ENCODE assay signal across 22 mouse cellular contexts in the genomic region with DNA sequence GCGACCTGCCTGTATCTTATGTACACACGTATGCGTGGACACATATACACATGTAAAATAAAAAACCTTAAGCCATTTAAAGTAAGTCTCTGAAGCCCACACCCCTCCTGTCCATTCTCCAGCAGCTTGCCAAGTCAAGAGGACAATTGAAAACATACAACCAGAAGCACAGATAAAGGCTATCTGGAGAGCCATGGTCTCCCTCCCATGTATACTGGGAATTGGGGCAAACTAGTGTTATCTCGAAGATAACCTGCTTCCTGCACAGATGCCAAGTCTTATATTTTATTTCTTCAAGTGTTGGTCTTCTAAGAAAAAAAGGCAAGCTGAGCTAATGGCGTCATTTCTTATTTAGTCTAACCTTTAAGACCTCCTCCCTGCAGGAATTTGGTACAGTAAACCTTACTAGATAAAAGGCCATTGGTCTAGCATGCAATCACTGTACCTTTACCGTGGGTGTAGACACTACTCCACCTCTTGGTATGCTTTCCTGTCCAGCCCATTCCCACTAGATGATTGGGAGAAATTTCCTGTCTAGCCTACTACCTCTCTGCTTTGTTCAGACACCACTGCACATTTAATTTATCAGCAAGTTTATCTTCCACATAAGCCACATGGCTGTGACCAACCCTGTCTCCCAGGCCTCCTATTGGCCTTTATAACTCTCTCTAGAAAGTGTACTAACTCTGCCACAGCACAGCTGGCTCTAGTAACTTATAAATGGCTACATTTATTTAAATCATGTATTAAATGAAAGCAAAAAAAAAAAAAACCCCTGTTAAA.
DNase-seq lines count a peak whose midpoint lies in the region; ATAC-seq lines count a peak whose summit lies in the region.
"Had no signal": no experiment of that assay in that cellular context is flagged by ENCODE, and none has a peak within 500 bp of the region (broad histone marks: within the 10 kb centered on the region; RNA-seq: fewer than 3 reads in every experiment).

No protein-coding gene starts in this region.

- no peaks in the 10 kb centered on the region for H3K36me3 ChIP-seq in heart, embryonic 16.5 days (ENCODE audit: control insufficient read depth, insufficient read depth)
- H3K36me3 ChIP-seq in liver, embryonic 13.5 days: no peaks in the 10 kb centered on the region
- H3K36me3 ChIP-seq: embryonic facial prominence, embryonic 12.5 days; forebrain, embryonic 15.5 days; G1E; heart, embryonic 15.5 days had no signal

- WGBS in heart, embryonic 16.5 days: 55% methylated on average over 6 of the region's 6 CpGs
- 50% methylated on average over 6 of the region's 6 CpGs for WGBS in liver, embryonic 13.5 days (ENCODE audit: insufficient replicate concordance)

- H3K4me2 ChIP-seq in heart, embryonic 16.5 days (ENCODE audit: low read depth, low read length): no peak overlapping the region
- no peak overlapping the region for H3K4me2 ChIP-seq in liver, embryonic 13.5 days
- H3K4me2 ChIP-seq: embryonic facial prominence, embryonic 12.5 days; forebrain, embryonic 15.5 days; heart, embryonic 15.5 days had no signal

- H3K9ac ChIP-seq in heart, embryonic 16.5 days (ENCODE audit: low read length): no peak overlapping the region
- no peak overlapping the region for H3K9ac ChIP-seq in liver, embryonic 13.5 days
- H3K9ac ChIP-seq: embryonic facial prominence, embryonic 12.5 days; forebrain, embryonic 15.5 days; heart, embryonic 15.5 days had no signal

- H3K9me3 ChIP-seq in heart, embryonic 16.5 days (replicated peaks; ENCODE audit: control insufficient read depth, low read length): no peaks in the 10 kb centered on the region
- H3K9me3 ChIP-seq in liver, embryonic 13.5 days (replicated peaks): no peaks in the 10 kb centered on the region
- H3K9me3 ChIP-seq: embryonic facial prominence, embryonic 12.5 days; forebrain, embryonic 15.5 days; G1E; heart, embryonic 15.5 days had no signal

- peak; percentile 49; the same call in 1 of the 2 replicates for ATAC-seq in heart, embryonic 16.5 days (replicated peaks; ENCODE audit: extremely low read depth, insufficient read depth, low FRiP score)
- ATAC-seq in common myeloid progenitor, adult 5-6 weeks (replicated peaks; ENCODE audit: low read depth, poor library complexity, severe bottlenecking): peak; percentile 78
- ATAC-seq in liver, embryonic 13.5 days (ENCODE audit: low read depth): 0 out of 2 replicates have a peak, but pooled peaks have one; percentile 65
- ATAC-seq in megakaryocyte progenitor cell, adult 5-6 weeks (replicated peaks; ENCODE audit: poor library complexity): peak; percentile 88
- ATAC-seq: CD4-positive, CD25-positive, alpha-beta regulatory T cell, adult 4 months; forebrain, embryonic 15.5 days; hindbrain, embryonic 16.5 days; inflammation-experienced regulatory T-cells, adult 6 months; intestine, postnatal 0 days had no signal

- H3K4me3 ChIP-seq in heart, embryonic 16.5 days (ENCODE audit: low read length): no peak overlapping the region
- H3K4me3 ChIP-seq in liver, embryonic 13.5 days (replicated peaks): no peak overlapping the region
- H3K4me3 ChIP-seq: embryonic facial prominence, embryonic 12.5 days; forebrain, embryonic 15.5 days; heart, adult 2 months; heart, embryonic 15.5 days had no signal

- H3K4me1 ChIP-seq in heart, embryonic 16.5 days (ENCODE audit: control insufficient read depth, insufficient read depth, low read length): peaks cover 9% of the 10 kb centered on the region
- H3K4me1 ChIP-seq in liver, embryonic 13.5 days (replicated peaks): peaks cover 8% of the 10 kb centered on the region; the same call in 1 of the 2 replicates
- H3K4me1 ChIP-seq: embryonic facial prominence, embryonic 12.5 days; forebrain, embryonic 15.5 days had no signal

- H3K27ac ChIP-seq in heart, embryonic 16.5 days (ENCODE audit: low read length): no peak overlapping the region
- no peak overlapping the region for H3K27ac ChIP-seq in liver, embryonic 13.5 days
- H3K27ac ChIP-seq: embryonic facial prominence, embryonic 12.5 days; forebrain, embryonic 15.5 days; heart, adult 2 months; heart, embryonic 15.5 days had no signal

- H3K27me3 ChIP-seq in heart, embryonic 16.5 days (ENCODE audit: control insufficient read depth, insufficient read depth, low read length): no peaks in the 10 kb centered on the region
- no peaks in the 10 kb centered on the region for H3K27me3 ChIP-seq in liver, embryonic 13.5 days
- H3K27me3 ChIP-seq: embryonic facial prominence, embryonic 12.5 days; forebrain, embryonic 15.5 days; heart, embryonic 15.5 days had no signal

- intact Hi-C loops in left cerebral cortex, postnatal 4 days (cut with DNase I): no loop called here

- no peak for DNase-seq in heart, adult 8-10 months (ENCODE audit: low spot score)
- DNase-seq in liver, embryonic 13.5 days: no peak
- DNase-seq in adrenal gland, adult 2 months: no peak
- no peak for DNase-seq in left cerebral cortex, postnatal 4 days
- DNase-seq: adrenal gland, postnatal 10 days; B cell, adult 2 months; cerebellum, adult 11 months; cerebellum, adult 8-10 months; cerebellum, postnatal 14 days; gastrocnemius, postnatal 10 days; heart, adult 2 months had no signal
